Mouse (Mus musculus): ENCODE measurements around the gene Krt15.

GRCm38 (mm10) chr11:100102693-100103429 lies 32.9 kb downstream of the Krt15 start:
- TF ChIP-seq HCFC1 (IDR thresholded peaks at IDR 0.05; ENCODE audit: low read depth, low read length), result no peak
- no peak for TF ChIP-seq E2F4 (IDR thresholded peaks at IDR 0.05; ENCODE audit: insufficient replicate concordance, low read depth, low read length)
- TF ChIP-seq MAX (IDR thresholded peaks at IDR 0.05; ENCODE audit: low read length), result no peak
- no peak; a peak in 1 of 4 replicates for TF ChIP-seq CTCF (conservative IDR thresholded peaks at IDR 0.05 in 1 of 2, IDR thresholded peaks at IDR 0.05 in 1 of 2; ENCODE audit: low read depth in 2 of 2, low read length in 2 of 2)
- no peak for TF ChIP-seq TCF12 (IDR thresholded peaks at IDR 0.05; ENCODE audit: low read depth, low read length)
- TF ChIP-seq UBTF (IDR thresholded peaks at IDR 0.05; ENCODE audit: low read depth, low read length), result no peak
